Mouse (Mus musculus) regulatory T cell (primary cell): ENCODE results near the gene Rps6kl1.

Experiments used
- in situ Hi-C: fragments of 300-600 bp; cut with MboI, MseI; formaldehyde crosslinking; loops from one replicate; pipeline ENCODE4 v1.15.1; 2025; ENCODE audit warnings: high pct_unique_total_duplicates

The Rps6kl1 gene

GRCm38 (mm10) chr12:85175926-85176845 lies 25.1 kb upstream of the Rps6kl1 start:
- in situ Hi-C loops = loop anchor here (10.0 kb wide), 1 partner anchor 289 kb away; no protein-coding TSS in a partner anchor

GRCm38 (mm10) chr12:85175087-85175675 lies 24.1 kb upstream of the Rps6kl1 start:
- in situ Hi-C loops = loop anchor here (10.0 kb wide), 1 partner anchor 290 kb away; no protein-coding TSS in a partner anchor

- in situ Hi-C loops = loop anchor here (10.0 to 25.0 kb wide), 2 partner anchors 113 to 291 kb away; partner anchors contain the start of genes Acyp1 and Zc2hc1c
Observed at GRCm38 (mm10) chr12:85174016-85174415, 23.0 kb upstream of the Rps6kl1 start.

DNA sequence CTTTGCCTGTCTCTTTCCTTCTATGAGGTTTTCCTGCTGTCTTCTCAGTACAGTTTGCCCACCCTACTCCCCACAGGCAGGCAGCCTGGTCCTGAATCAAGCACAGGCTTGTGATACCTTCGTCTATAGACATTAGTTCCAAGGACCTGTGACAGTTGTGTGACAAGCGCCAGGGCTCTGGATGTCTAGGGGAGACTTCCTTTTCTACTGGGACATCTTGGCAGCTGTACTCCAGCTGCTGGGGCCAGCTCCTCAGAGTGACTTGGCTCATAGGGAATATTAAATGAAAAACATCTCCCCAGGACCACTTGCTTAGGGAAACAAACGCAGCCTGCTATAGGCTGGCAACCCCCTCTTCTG lies 19.9 kb upstream of the Rps6kl1 start:
- in situ Hi-C loops = loop anchor here (10.0 to 25.0 kb wide), 2 partner anchors 116 to 294 kb away; partner anchors contain the start of genes Acyp1 and Zc2hc1c

- in situ Hi-C loops = loop anchor here (10.0 to 25.0 kb wide), 2 partner anchors 117 to 294 kb away; partner anchors contain the start of genes Acyp1 and Zc2hc1c
Observed at GRCm38 (mm10) chr12:85170284-85170947, 19.4 kb upstream of the Rps6kl1 start.

- in situ Hi-C loops = loop anchor here (10.0 to 25.0 kb wide), 2 partner anchors 117 to 295 kb away; partner anchors contain the start of genes Acyp1 and Zc2hc1c
Observed at GRCm38 (mm10) chr12:85169877-85170276, 18.8 kb upstream of the Rps6kl1 start.

- in situ Hi-C loops = loop anchor here (25.0 kb wide), 1 partner anchor 118 kb away; the partner anchor contains the start of genes Acyp1 and Zc2hc1c
Observed at GRCm38 (mm10) chr12:85169117-85169858, 18.2 kb upstream of the Rps6kl1 start.

GRCm38 (mm10) chr12:85166631-85167030 lies 15.6 kb upstream of the Rps6kl1 start:
- in situ Hi-C loops = loop anchor here (25.0 kb wide), 1 partner anchor 121 kb away; the partner anchor contains the start of genes Acyp1 and Zc2hc1c

DNA sequence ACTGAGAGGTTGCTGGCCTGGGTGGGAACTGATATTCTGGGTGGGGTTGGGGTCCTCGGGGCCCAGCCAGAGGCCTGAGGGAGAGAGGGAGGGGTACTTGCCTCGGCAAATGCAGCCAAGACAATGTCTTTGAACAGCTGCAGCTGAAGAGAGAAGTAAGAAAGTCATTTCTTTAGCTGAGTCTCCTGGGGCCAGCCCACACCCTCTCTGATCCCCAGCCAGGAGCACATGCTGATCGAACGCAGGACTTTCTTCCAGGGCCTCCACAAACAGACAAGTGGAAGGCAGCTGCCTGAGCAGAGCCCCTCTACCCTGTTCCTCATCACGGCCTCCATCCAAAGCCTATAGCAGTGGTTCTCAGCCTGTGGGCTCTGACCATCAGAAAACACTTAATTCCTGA lies 13.9 kb upstream of the Rps6kl1 start:
- in situ Hi-C loops = loop anchor here (25.0 kb wide), 1 partner anchor 122 kb away; the partner anchor contains the start of genes Acyp1 and Zc2hc1c

GRCm38 (mm10) chr12:85159592-85159991 lies 8.5 kb upstream of the Rps6kl1 start:
- in situ Hi-C loops = loop anchor here (25.0 kb wide), 1 partner anchor 128 kb away; the partner anchor contains the start of genes Acyp1 and Zc2hc1c

DNA sequence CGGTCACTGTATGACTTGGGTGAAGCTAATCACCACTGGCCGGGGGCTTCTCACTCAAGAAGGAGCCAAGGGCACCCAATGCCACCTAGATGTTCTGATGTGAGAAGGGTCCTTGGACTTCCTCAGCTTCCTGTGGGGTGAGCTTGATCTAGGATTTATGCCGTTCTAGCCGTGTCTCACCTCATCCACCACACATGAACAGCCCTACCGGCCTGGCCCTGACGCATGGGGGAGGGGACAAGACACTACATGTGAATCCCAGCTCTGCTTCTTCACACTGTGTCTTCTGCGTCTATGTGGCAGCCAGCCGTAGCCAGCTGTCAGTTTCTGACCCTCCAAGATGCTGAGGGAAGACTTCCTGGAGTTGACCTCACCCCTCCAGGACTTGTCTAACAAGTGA lies 7.7 kb upstream of the Rps6kl1 start:
- in situ Hi-C loops = loop anchor here (25.0 kb wide), 1 partner anchor 128 kb away; the partner anchor contains the start of genes Acyp1 and Zc2hc1c

DNA sequence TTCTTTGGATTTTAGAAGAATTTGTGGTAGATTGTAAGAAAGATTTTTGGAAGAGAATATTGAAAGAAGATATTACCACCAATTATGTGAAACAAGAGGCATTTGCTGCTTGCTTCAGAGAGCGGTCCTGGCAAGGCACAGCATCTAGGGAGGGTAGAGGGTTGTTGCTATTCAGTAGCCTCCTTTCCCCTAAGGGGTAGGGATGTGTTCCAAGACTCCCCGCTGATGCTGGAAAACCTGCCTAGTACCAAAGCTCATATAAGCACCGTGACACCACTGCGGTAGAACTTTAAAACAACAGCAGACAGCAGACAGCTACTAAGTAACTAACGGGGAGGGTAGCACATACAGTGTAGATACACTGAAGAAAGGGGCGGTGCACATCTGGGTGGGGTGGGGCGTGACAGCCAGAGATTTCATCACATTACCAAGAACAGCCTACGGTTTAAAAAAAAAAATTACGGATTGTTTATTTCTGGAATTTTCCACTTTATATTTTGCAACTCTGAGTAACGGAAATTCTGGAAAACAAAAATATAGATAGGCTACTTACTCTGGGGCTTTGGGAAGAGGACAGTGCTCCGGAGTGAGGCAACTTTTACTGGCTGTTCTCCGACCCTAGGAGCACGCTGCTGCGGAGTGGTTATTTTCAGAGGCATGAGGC lies 6.9 kb upstream of the Rps6kl1 start:
- in situ Hi-C loops = loop anchor here (25.0 kb wide), 1 partner anchor 129 kb away; the partner anchor contains the start of genes Acyp1 and Zc2hc1c

DNA sequence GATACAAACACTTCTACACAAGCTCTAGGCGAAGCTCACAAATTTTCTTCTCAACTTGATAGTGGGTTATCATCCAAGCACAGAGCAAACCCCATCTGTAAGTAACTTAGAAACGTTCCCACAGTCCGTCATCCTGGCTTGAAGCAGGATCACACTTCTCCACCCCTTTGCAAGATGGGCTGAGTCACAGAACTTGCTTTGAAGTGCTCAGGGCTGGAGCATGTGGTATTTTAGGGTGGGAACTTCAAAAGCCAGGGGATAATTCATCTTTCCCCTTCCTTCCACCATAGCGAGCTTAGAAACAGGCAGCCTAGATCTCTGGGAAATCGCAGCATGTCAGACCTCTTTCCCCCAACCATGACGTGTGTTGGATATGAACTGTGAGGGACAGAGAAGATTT lies 5.3 kb upstream of the Rps6kl1 start:
- in situ Hi-C loops = loop anchor here (25.0 kb wide), 1 partner anchor 131 kb away; the partner anchor contains the start of genes Acyp1 and Zc2hc1c

- in situ Hi-C loops = loop anchor here (25.0 kb wide), 1 partner anchor 134 kb away; the partner anchor contains the start of genes Acyp1 and Zc2hc1c
Observed at GRCm38 (mm10) chr12:85153011-85153410, 1.9 kb upstream of the Rps6kl1 start.

DNA sequence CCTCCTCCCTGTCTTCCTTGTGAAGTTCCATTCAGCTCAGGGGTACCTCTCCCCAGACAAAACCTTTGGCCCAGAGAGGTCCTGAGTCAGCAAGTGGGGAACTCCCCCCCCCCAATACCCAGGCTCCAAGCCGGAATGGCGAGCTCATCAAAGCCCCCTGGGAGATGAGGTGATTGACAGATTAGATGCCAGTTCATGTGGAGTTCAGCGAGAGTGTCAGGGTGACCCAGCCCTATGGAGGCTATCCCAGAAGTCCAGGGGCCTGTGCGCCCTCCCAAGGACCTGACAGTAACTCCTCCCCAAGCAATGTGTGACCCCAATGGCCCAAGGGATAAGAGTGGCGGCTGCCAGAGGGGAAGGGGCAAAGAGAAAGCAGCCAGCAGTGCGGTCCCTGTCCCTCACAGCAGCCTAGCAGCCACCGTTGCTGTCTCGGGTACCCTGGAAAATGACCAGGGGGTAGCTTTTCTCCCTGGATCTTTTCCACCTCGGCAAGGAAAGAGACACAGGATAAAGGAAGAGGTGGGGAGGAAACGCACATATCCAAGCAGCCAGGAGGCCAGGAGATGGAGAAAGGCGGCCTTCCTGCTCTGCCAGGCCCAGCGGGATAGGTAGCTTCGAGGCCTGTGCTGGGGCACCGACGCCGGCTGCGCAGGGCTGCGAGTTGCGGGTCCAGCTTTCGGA lies 603 bp downstream of the Rps6kl1 start:
- in situ Hi-C loops = loop anchor here (25.0 kb wide), 1 partner anchor 137 kb away; the partner anchor contains the start of genes Acyp1 and Zc2hc1c

DNA sequence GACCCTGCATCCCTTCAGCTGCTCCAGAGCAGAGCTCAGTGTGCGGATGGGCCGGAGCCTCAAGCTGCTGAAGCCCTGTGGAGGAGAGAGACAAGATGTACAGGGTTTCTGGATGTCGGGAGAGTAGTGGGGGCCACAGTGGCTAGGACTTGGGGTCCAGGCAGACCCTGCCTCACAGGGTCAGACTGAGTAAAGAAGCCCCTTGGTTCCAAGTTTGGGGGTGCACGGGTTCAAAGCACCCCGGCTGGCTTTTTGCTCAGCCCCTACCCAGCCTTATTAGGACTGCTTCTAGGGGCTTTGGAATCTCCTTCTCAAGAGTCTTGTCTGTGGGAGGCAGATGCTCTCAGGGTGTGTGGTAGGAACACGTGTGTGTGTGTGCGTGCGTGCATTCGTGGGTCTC lies 4.2 kb downstream of the Rps6kl1 start:
- in situ Hi-C loops = loop anchor here (10.0 kb wide), 1 partner anchor 348 kb away; no protein-coding TSS in a partner anchor

- in situ Hi-C loops = loop anchor here (10.0 kb wide), 1 partner anchor 348 kb away; no protein-coding TSS in a partner anchor
Observed at GRCm38 (mm10) chr12:85146355-85146754, 4.7 kb downstream of the Rps6kl1 start.

DNA sequence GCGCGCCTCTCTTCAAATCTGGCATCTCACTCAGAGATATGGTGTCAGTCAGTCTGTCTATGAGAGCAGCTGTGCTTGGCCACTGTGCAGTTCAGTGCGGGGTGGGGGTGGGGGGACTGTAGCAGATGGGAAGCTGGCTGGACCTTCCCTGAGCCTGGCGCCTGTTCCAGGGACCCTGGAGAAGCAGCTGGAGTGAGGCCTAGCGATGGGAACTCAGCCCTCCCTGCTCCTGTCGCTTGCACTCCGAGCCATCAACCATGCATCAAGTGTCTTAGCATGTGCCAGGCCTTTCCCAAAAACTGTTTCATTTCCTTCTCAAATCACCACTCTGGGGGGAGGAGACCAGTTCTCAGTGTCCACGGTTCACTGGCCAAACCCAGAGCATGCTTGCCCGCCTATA lies 5.4 kb downstream of the Rps6kl1 start:
- in situ Hi-C loops = loop anchor here (10.0 kb wide), 1 partner anchor 349 kb away; no protein-coding TSS in a partner anchor

GRCm38 (mm10) chr12:85144821-85145220 lies 6.2 kb downstream of the Rps6kl1 start:
- in situ Hi-C loops = loop anchor here (10.0 kb wide), 1 partner anchor 350 kb away; no protein-coding TSS in a partner anchor
